Mouse (Mus musculus) hematopoietic stem cell, adult 5-6 weeks (primary cell): ENCODE measurements around the gene Vmn1r203. TPM values are rescaled to one million over a fixed set of nuclear protein-coding genes. Genes with fewer than 3 reads are reported as not detected.
"Not testable (repeated sequence)": the region's sequence is repeated elsewhere in the genome, so short reads cannot be mapped to it uniquely, and the experiment has no call there.

ENCODE experiments used
- ATAC-seq, 2 experiments: fragments of 125-278 bp in 1 of 2; replicated peaks in 1 of 2; 2 replicates each; pipeline ENCODE4 v1.8.0; 2016 to 2017; ENCODE audit warnings: inconsistent platforms in 2 of 2, mild to moderate bottlenecking in 2 of 2, moderate number of reproducible peaks in 2 of 2, low read depth in 1 of 2, moderate TSS enrichment in 1 of 2; ENCODE audit not compliant: low FRiP score in 2 of 2, poor library complexity in 2 of 2, severe bottlenecking in 2 of 2, insufficient read depth in 1 of 2, low TSS enrichment in 1 of 2
- total RNA-seq: library from RNA; stranded (forward); fragments of 172-1452, 232-1000 nt; gene quantifications from 2 replicates; pipeline ENCODE4 v1.2.3, GENCODE M21; 2017

Vmn1r203 gene
- total RNA-seq: 0.10 and 0.19 TPM in 2 replicates

DNA sequence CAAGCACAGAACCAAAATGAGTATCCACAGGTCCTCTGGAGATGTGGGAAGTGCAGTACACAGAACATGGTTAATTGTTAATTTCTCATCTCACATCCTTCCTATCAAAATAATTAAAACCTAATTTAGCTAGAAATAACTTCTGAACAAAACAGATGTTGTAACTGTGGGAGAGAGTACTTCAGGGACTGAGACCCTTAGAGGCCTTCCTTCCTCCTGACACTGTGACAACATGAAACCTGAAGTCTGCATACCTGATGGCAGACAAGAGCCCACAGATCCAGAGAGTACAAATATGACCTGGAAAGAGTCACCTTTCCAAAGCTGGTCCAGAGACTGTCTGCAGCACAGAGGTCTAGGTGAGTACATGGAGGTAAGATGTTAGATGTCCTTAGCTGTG lies at the start of gene Vmn1r203:
Gene Vmn1r203 (plus strand): TSS at position 301 of the 400 bp plus-strand sequence.
- ATAC-seq: no peak

DNA sequence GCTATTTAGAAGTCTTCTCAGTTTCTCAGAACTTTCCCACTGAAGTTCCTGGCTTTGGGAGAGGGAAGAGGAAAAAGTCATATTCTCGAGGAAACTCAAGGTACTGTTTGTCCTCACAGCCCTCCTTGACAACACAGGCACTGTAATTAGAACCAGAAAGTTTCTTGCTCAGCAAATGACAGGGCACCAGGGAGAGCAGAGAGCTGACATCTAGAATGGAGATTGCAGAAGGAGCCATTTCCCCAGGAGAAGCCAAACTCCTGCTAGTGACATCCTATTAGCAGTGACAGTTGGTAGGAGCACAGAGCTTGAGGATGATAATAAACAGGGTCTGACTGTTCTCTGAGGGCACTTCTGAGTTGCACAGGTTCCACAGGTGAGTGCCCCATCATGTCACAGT lies 46.3 kb upstream of the Vmn1r203 start, which contains the start of gene Vmn1r201:
Gene Vmn1r201 (plus strand): TSS at position 301 of the 400 bp plus-strand sequence.
- no peak for ATAC-seq

DNA sequence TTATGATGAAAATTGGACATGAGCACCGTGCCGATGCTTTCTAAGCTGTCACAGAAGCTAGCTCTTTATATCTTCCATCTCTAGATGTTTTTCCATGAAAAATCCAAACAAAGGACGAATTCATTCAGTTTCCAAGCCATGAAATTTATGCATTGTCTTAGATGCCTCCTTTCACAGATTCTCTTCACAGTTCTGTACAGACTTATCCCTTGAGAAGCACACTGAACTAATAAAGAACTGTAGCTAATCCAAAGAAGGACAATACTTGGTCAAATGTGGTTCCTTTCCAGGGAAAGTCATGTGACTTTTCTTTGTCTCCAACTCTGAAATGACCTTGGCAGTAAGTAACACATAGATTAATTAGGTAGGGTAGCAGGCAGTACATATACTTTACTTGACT lies 15.5 kb upstream of the Vmn1r203 start:
- no peak for ATAC-seq

DNA sequence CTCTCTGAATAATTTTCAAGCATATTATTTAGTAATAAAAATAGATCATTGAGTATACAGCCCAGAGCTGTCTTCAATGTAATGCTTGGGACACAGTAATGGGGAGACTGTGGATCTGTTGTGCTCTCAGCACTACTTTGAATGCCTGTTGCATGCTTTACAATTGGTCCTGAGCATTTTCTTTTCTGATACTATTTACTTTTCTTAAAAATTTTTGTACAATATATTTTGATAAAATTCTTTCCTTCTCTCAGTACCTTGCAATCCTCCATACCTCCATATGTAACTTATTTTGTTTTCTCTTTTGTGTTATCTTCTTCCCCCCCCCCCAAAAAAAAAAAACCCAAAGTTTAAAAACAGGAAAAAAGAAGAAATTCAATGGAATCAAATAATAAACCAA lies 12.6 kb upstream of the Vmn1r203 start, which contains the start of gene Vmn1r202:
Gene Vmn1r202 (minus strand): TSS at position 101 of the 400 bp plus-strand sequence.
- no peak for ATAC-seq

DNA sequence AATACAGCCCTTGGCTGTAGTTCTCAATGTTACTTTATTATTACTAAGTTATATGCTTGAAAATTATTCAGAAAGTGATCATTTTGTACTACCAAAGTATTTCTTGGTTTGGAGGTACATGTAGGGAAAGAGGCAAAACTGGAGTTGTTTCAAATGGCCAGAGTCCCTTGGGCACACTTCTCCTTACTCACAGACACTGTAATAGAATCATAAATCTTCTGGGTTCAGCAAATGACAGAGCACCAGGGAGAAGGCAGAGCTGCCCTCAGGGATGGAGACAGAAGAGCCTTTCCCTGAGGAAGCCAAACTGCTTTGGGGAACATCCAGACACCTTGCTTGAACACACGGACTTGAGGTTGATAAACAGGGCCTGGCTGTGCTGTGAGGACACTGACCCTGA lies 35.0 kb downstream of the Vmn1r203 start, which contains the start of gene Vmn1r204:
Gene Vmn1r204 (plus strand): TSS at position 301 of the 400 bp plus-strand sequence.
- not testable (repeated sequence) for ATAC-seq

DNA sequence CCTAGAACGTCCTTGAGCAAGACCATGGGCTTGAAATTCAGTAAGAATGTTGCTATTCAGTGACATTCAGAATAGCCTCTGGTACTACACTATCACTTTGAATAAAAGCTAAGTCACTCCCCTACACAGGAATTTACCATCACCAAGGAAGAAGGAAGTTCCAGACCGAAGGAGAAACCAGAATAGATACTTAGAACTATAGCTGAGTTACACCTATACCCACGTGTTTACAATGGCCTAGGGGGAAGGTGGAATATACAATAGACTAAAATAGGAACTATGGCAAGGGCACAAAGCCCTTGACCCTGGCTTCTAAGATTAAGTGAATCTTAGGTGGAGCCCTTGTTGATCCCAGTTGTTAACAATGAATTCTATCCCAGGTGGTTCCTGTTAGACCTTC lies 57.0 kb downstream of the Vmn1r203 start:
- ATAC-seq: not testable (repeated sequence)

Other genes starting within 250 kb of the Vmn1r203 start
- not detected in 2 replicates for gene Vmn1r195, start 247.6 kb upstream of the Vmn1r203 start, total RNA-seq
- gene Vmn1r196, start 228.2 kb upstream of the Vmn1r203 start, total RNA-seq: not detected in 2 replicates
- not detected in 2 replicates for gene Vmn1r197, start 193.5 kb upstream of the Vmn1r203 start, total RNA-seq
- not detected in 2 replicates for gene Vmn1r198, start 167.8 kb upstream of the Vmn1r203 start, total RNA-seq
- not detected in 2 replicates for gene Vmn1r199, start 138.3 kb upstream of the Vmn1r203 start, total RNA-seq
- gene Vmn1r200, start 127.7 kb upstream of the Vmn1r203 start, total RNA-seq: not detected in 2 replicates
- gene Vmn1r201, start 46.2 kb upstream of the Vmn1r203 start, total RNA-seq: not detected in 2 replicates
- gene Vmn1r202, start 12.7 kb upstream of the Vmn1r203 start, total RNA-seq: not detected in 2 replicates
- gene Vmn1r204, start 35.1 kb downstream of the Vmn1r203 start, total RNA-seq: not detected in 2 replicates
- gene Vmn1r205, start 74.9 kb downstream of the Vmn1r203 start, total RNA-seq: not detected in 2 replicates
- gene Vmn1r206, start 106.1 kb downstream of the Vmn1r203 start, total RNA-seq: not detected in 2 replicates
- not detected in 2 replicates for gene Vmn1r207-ps, start 211.5 kb downstream of the Vmn1r203 start, total RNA-seq